Mouse (Mus musculus) ES-E14 (cell line): ENCODE data around the gene Iqschfp.

ENCODE experiments used
- ZC3H11A ChIP-seq: IDR thresholded peaks from 2 replicates; pipeline ENCODE4 v1.6.1; 2012; ENCODE audit warnings: low read depth, mild to moderate bottlenecking, inconsistent platforms, low read length, borderline replicate concordance
- ZNF384 ChIP-seq: IDR thresholded peaks from 2 replicates; pipeline ENCODE4 v1.6.1; 2012; ENCODE audit warnings: low read depth, low read length, inconsistent platforms

- TF ChIP-seq ZC3H11A (no peak), ZNF384 (no peak)
These were observed 88.0 kb downstream of the Iqschfp start for GRCm38 (mm10) chr3:67980006-67980405.
